Mouse (Mus musculus) liver, postnatal 0 days (tissue): ENCODE data around the gene Txlnb.

Source experiments
- CTCF ChIP-seq: sonication (generic); IDR thresholded peaks from 2 replicates; pipeline ENCODE4 v1.5.1; 2016; ENCODE audit warnings: antibody characterized with exemption, low read depth
- EP300 ChIP-seq: IDR thresholded peaks from 2 replicates; pipeline ENCODE4 v1.6.1; 2016; ENCODE audit warnings: antibody characterized with exemption, low read depth, mild to moderate bottlenecking

DNA sequence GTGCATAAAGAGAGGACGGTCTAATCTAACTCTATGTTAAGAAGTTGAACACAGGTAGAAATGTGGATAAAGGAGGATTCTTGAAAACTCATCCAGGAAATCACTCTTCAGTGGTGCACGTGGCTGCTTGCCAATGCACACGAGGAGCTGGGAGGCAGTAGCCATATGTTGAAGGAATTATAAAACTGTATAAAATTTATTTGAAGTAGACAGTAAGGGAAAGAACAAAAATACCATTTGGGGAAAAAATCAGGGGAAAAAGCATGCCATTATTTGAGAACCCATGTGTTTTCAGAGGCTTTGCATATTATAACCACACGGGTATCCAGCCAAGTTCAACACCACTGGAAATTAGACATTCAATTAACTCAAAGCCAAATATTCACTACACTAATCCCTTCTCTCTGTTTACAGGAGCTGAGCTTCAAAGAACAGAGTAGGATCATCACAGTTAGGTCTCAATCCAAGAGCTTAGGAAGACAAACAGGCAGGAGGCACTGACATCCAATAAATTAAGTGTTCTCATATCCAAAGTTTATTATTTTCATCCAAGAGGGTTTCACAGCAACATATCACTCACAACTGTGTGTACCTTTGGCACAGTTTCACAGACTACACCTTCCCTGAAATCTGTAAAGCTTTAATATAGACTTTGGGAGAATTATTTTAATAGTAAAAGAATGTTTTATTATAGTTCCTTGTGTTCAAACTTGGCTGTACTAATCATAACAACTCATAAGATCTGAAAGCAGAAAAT is 48.9 kb downstream of the Txlnb start:
- no peak for TF ChIP-seq EP300
- TF ChIP-seq CTCF, result no peak
